Mouse (Mus musculus) lung, postnatal 0 days (tissue): ENCODE measurements around the gene Col12a1.

Experiments
- CTCF ChIP-seq: IDR thresholded peaks from 2 replicates; pipeline ENCODE4 v1.5.1; 2016; ENCODE audit warnings: antibody characterized with exemption, mild to moderate bottlenecking
- EP300 ChIP-seq: IDR thresholded peaks from 2 replicates; pipeline ENCODE4 v1.6.1; 2016; ENCODE audit warnings: antibody characterized with exemption, mild to moderate bottlenecking, control low read depth

DNA sequence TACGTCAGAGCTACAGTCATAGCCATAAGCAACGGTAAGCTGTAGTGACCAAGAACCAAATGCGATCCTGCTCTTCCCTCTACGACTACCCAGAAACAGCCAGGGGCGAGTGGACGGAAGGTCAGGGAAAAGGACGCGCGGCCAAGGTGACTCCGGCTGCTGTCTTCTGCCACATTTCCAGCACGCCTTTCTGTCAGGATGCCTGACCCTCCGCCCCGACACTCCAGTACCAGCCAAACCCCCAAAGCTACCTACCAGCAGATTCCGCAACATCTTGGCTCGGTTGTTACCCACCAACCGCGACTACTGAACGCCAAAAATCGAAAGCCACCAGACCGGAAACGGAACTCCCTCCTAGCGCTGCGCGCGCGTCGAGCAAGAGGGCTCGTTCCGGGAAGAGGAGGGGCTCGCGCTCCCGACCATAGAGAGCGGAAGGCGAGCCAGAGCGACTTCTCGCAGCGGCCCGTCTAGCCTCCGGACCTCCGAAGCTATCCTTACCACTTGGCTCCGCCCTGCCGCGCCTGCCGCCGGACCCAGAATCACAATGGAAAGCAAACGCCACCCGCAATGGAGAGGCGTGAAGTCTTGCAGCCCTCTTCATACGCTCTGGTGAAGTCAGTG lies 40.9 kb upstream of the Col12a1 start, which contains the start of gene Cox7a2:
- no peak; the same call in 1 of the 2 replicates for TF ChIP-seq CTCF
- no peak for TF ChIP-seq EP300
